Mouse (Mus musculus): ENCODE results near the gene Ankrd28. TPM values are rescaled to one million over a fixed set of nuclear protein-coding genes. Genes with fewer than 3 reads are reported as not detected.
A peak's percentile ranks its signal among the peaks of the same experiment; 100 is the strongest.
"Not testable (repeated sequence)": the region's sequence is repeated elsewhere in the genome, so short reads cannot be mapped to it uniquely, and the experiment has no call there.

The Ankrd28 gene
- polyA plus RNA-seq, 1 experiment from 2014 or later, result 4.1 TPM

DNA sequence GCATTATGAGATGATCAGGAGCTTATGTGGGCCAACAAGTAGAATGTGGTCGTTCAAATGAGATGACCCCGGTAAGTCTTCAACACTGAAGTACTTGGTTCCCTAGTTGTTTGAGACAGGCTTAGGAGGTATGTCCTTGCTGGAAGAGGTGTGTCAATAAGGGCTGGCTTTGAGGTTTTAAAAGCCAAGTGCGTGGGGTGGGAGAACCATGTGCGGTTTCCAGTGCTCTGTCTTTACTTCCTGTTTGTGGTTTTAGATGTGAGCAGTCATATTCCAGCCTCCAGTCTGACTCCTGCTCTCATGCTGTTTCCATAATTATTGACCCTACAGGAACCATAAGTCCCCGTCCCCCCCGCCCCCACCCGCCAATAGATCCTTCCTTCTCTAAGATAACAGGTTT, 68.7 kb downstream of the Ankrd28 start:
- ATAC-seq (replicated peaks; ENCODE audit: insufficient number of reproducible peaks, insufficient read depth, low FRiP score, low read depth), result no peak
- no peak overlapping the region for H3K9ac ChIP-seq
- WGBS, result 86% methylated on average over 7 of the region's 7 CpGs
- no peak overlapping the region for H3K27ac ChIP-seq
- no peaks in the 10 kb centered on the region for H3K4me1 ChIP-seq (replicated peaks)
- H3K27me3 ChIP-seq, result no peaks in the 10 kb centered on the region
- H3K4me2 ChIP-seq, result no peak overlapping the region
- H3K36me3 ChIP-seq, result 0 out of 2 replicates have a peak, but pooled peaks cover 7% of the 10 kb centered on the region
- H3K4me3 ChIP-seq, result no peak overlapping the region
- H3K9me3 ChIP-seq (replicated peaks), result no peaks in the 10 kb centered on the region

DNA sequence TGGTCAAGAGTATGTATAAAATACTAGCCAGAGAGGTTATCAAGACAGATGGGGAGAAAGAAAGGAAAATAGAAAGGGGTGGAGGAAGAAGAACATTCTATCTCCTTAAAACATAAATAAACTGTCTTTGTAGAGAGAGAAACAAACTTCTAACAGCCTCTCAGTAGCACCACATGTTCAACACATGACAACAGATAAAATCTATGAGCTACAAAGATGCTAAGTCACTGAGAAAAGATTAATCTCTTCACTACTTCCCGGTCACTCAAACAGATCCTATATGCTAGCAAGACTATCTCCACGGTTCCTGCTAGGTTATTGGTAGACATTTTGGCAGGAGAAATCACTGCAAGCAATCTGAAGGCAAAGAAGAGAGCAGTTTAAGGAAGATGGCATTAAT, 71.3 kb downstream of the Ankrd28 start:
- no peaks in the 10 kb centered on the region for H3K4me1 ChIP-seq (replicated peaks)
- ATAC-seq (replicated peaks; ENCODE audit: insufficient number of reproducible peaks, insufficient read depth, low FRiP score, low read depth), result no peak
- H3K9ac ChIP-seq, result no peak overlapping the region
- no peak overlapping the region for H3K4me2 ChIP-seq
- no peaks in the 10 kb centered on the region for H3K9me3 ChIP-seq (replicated peaks)
- no peak overlapping the region for H3K4me3 ChIP-seq
- WGBS, result 90% methylated on average over 2 of the region's 2 CpGs
- no peak overlapping the region for H3K27ac ChIP-seq
- no peaks in the 10 kb centered on the region for H3K27me3 ChIP-seq
- 0 out of 2 replicates have a peak, but pooled peaks cover 7% of the 10 kb centered on the region for H3K36me3 ChIP-seq

GRCm38 (mm10) chr14:31758410-31758809, 72.0 kb downstream of the Ankrd28 start:
- not testable (repeated sequence) for H3K9ac ChIP-seq; H3K27me3 ChIP-seq; ATAC-seq (replicated peaks; ENCODE audit: insufficient number of reproducible peaks, insufficient read depth, low FRiP score, low read depth); H3K4me3 ChIP-seq; H3K4me1 ChIP-seq (replicated peaks); H3K4me2 ChIP-seq; H3K36me3 ChIP-seq; H3K9me3 ChIP-seq (replicated peaks); H3K27ac ChIP-seq
- 96% methylated on average over 3 of the region's 3 CpGs for WGBS

DNA sequence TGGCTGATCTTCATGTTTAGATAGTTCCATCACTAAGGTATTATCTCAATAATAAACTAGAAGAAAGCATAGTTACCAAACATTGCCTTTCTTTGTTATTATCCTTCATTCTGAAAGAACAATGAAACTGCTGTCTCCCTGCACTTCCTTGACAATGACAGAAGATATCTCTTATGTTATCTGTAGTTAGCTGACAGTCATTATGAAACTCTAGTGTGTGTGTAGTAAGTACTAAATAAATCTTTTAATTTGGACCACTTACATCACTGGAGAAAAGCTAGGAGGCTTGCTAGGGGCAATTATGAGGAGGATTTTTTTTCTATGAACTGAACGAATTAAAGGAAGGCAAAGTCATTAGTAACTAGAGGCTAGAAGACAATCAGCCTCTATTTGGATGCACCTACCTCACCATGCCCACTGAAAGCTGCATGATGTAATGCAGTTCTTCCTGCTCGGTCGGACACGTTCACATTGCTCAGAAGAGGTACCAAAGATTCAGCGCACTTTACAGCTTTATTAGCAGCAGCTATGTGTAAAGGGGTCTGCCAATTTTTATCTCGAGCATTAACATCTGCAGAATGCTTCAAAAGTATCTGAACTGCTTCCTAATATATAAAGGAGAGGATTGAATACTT, 82.1 kb downstream of the Ankrd28 start:
- Histone ChIP-seq H3K36me3 (peaks cover 12% of the 10 kb centered on the region), H3K4me3 (no peak overlapping the region), H3K9ac (no peak overlapping the region), H3K27me3 (no peaks in the 10 kb centered on the region), H3K27ac (no peak overlapping the region), H3K4me2 (no peak overlapping the region), H3K4me1 (replicated peaks) (0 out of 2 replicates have a peak, but pooled peaks cover 2% of the 10 kb centered on the region), H3K9me3 (replicated peaks) (no peaks in the 10 kb centered on the region)
- WGBS, result 57% methylated on average over 6 of the region's 6 CpGs
- ATAC-seq (replicated peaks; ENCODE audit: insufficient number of reproducible peaks, insufficient read depth, low FRiP score, low read depth), result no peak

GRCm38 (mm10) chr14:31742523-31742922, 87.9 kb downstream of the Ankrd28 start:
- H3K9ac ChIP-seq, result no peak overlapping the region
- no peak overlapping the region for H3K27ac ChIP-seq
- H3K9me3 ChIP-seq (replicated peaks), result no peaks in the 10 kb centered on the region
- peaks cover 19% of the 10 kb centered on the region for H3K36me3 ChIP-seq
- no peaks in the 10 kb centered on the region for H3K4me1 ChIP-seq (replicated peaks)
- no peak overlapping the region for H3K4me3 ChIP-seq
- H3K4me2 ChIP-seq, result no peak overlapping the region
- ATAC-seq (replicated peaks; ENCODE audit: insufficient number of reproducible peaks, insufficient read depth, low FRiP score, low read depth), result no peak
- H3K27me3 ChIP-seq, result no peaks in the 10 kb centered on the region
- WGBS, result 31% methylated on average over 3 of the region's 3 CpGs

DNA sequence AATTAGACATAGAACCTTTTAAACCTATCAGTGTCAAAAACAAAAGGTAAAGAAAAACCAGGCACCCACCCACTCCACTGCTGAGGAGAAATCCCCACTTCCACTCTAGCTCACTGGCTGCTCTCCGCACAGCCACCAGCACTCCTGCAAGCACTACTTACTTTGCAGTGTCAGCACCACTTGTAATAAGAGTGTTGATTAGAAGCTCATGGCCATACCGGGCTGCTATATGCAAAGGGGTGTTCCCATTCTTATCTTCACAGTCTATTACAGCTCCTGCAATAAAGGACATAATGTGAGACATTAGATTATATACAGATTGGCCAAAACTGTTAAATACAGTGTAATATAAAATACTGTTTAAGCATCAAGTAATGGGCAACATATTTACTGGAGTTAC, 95.6 kb downstream of the Ankrd28 start:
- Histone ChIP-seq H3K4me3 (no peak overlapping the region), H3K27me3 (no peaks in the 10 kb centered on the region), H3K36me3 (peaks cover 15% of the 10 kb centered on the region; the same call in 1 of the 2 replicates), H3K4me1 (replicated peaks) (no peaks in the 10 kb centered on the region), H3K27ac (no peak overlapping the region), H3K9ac (no peak overlapping the region), H3K9me3 (replicated peaks) (no peaks in the 10 kb centered on the region), H3K4me2 (no peak overlapping the region)
- 42% methylated on average over 2 of the region's 2 CpGs for WGBS
- ATAC-seq (replicated peaks; ENCODE audit: insufficient number of reproducible peaks, insufficient read depth, low FRiP score, low read depth), result no peak

- Histone ChIP-seq H3K4me2 (no peak overlapping the region), H3K36me3 (peaks cover 14% of the 10 kb centered on the region), H3K9ac (no peak overlapping the region), H3K27me3 (no peaks in the 10 kb centered on the region), H3K4me3 (no peak overlapping the region), H3K27ac (peak overlapping the region; percentile 28), H3K4me1 (replicated peaks) (peaks cover 6% of the 10 kb centered on the region; the same call in 1 of the 2 replicates), H3K9me3 (replicated peaks) (no peaks in the 10 kb centered on the region)
- ATAC-seq (replicated peaks; ENCODE audit: insufficient number of reproducible peaks, insufficient read depth, low FRiP score, low read depth), result no peak
- 47% methylated on average over 3 of the region's 3 CpGs for WGBS
Measured at GRCm38 (mm10) chr14:31727522-31727921, 102.9 kb downstream of the Ankrd28 start.

DNA sequence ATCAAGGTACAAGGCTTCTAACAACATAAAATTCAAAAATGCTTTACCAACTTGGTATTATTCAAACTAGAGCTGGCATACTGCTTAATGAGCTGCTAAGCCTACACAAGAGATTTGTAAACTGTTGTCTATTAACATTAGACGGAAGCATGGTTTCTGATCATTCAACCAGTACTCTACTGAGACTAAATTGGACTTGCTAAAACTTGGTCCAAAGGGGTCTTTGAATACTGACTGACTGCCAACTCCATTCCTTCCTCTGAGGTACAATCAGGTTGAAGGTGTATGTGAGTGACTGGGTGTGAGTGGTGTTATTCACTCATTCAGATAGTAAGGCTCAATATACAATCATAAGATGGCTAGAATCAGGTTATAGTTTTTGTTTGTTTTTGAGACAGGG, 107.7 kb downstream of the Ankrd28 start:
- Histone ChIP-seq H3K4me3 (no peak overlapping the region), H3K9ac (no peak overlapping the region), H3K4me1 (replicated peaks) (peaks cover 6% of the 10 kb centered on the region; the same call in 1 of the 2 replicates), H3K4me2 (no peak overlapping the region), H3K36me3 (peaks cover 31% of the 10 kb centered on the region), H3K27me3 (no peaks in the 10 kb centered on the region), H3K9me3 (replicated peaks) (no peaks in the 10 kb centered on the region), H3K27ac (no peak overlapping the region)
- WGBS, result 96% methylated on average over 1 of the region's 1 CpGs
- no peak for ATAC-seq (replicated peaks; ENCODE audit: insufficient number of reproducible peaks, insufficient read depth, low FRiP score, low read depth)

GRCm38 (mm10) chr14:31721256-31721655, 109.2 kb downstream of the Ankrd28 start:
- no peak overlapping the region for H3K4me2 ChIP-seq
- H3K4me3 ChIP-seq, result no peak overlapping the region
- no peaks in the 10 kb centered on the region for H3K4me1 ChIP-seq (replicated peaks)
- H3K27me3 ChIP-seq, result no peaks in the 10 kb centered on the region
- no peak overlapping the region for H3K27ac ChIP-seq
- ATAC-seq (replicated peaks; ENCODE audit: insufficient number of reproducible peaks, insufficient read depth, low FRiP score, low read depth), result no peak
- H3K36me3 ChIP-seq, result peaks cover 42% of the 10 kb centered on the region
- H3K9me3 ChIP-seq (replicated peaks), result no peaks in the 10 kb centered on the region
- H3K9ac ChIP-seq, result no peak overlapping the region
- 74% methylated on average over 3 of the region's 3 CpGs for WGBS

GRCm38 (mm10) chr14:31718332-31718731, 112.1 kb downstream of the Ankrd28 start:
- no peaks in the 10 kb centered on the region for H3K9me3 ChIP-seq (replicated peaks)
- H3K9ac ChIP-seq, result no peak overlapping the region
- H3K4me1 ChIP-seq (replicated peaks), result no peaks in the 10 kb centered on the region
- H3K4me2 ChIP-seq, result no peak overlapping the region
- H3K36me3 ChIP-seq, result peaks cover 46% of the 10 kb centered on the region
- 88% methylated on average over 2 of the region's 2 CpGs for WGBS
- ATAC-seq (replicated peaks; ENCODE audit: insufficient number of reproducible peaks, insufficient read depth, low FRiP score, low read depth), result no peak
- H3K27ac ChIP-seq, result no peak overlapping the region
- no peaks in the 10 kb centered on the region for H3K27me3 ChIP-seq
- no peak overlapping the region for H3K4me3 ChIP-seq

DNA sequence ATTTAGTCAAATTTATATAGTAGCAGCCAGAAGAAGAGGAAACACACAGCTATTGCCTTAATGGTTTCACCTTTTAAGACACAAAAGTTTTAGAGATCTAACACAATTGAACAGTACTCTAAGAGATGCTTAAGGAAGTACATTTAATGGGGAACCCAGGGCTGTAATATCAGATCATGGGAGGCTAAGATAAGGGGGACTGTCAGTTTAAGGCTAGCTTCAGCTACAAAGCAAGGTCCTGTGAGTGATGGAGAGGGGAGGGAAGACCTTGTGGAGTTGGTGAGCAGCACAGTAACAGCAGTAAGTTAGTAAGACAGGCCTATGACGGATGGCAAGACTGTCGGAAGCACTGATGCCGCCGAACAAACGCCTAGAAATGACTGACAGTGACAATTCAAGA, 113.1 kb downstream of the Ankrd28 start:
- Histone ChIP-seq H3K9me3 (replicated peaks) (no peaks in the 10 kb centered on the region), H3K9ac (no peak overlapping the region), H3K4me3 (no peak overlapping the region), H3K27ac (no peak overlapping the region), H3K4me2 (no peak overlapping the region), H3K4me1 (replicated peaks) (no peaks in the 10 kb centered on the region), H3K27me3 (no peaks in the 10 kb centered on the region), H3K36me3 (peaks cover 46% of the 10 kb centered on the region)
- no peak for ATAC-seq (replicated peaks; ENCODE audit: insufficient number of reproducible peaks, insufficient read depth, low FRiP score, low read depth)
- WGBS, result 95% methylated on average over 5 of the region's 5 CpGs

GRCm38 (mm10) chr14:31715669-31716068, 114.8 kb downstream of the Ankrd28 start:
- peaks cover 44% of the 10 kb centered on the region for H3K36me3 ChIP-seq
- no peaks in the 10 kb centered on the region for H3K27me3 ChIP-seq
- no peak overlapping the region for H3K4me2 ChIP-seq
- no peak for ATAC-seq (replicated peaks; ENCODE audit: insufficient number of reproducible peaks, insufficient read depth, low FRiP score, low read depth)
- H3K9ac ChIP-seq, result no peak overlapping the region
- H3K9me3 ChIP-seq (replicated peaks), result no peaks in the 10 kb centered on the region
- no peak overlapping the region for H3K27ac ChIP-seq
- H3K4me1 ChIP-seq (replicated peaks), result no peaks in the 10 kb centered on the region
- no peak overlapping the region for H3K4me3 ChIP-seq

All from heart, embryonic 15.5 days (tissue).